Mouse (Mus musculus) urinary bladder, postnatal 0 days (tissue): ENCODE data around the gene Olfr464. TPM values are rescaled to one million over a fixed set of nuclear protein-coding genes. Genes with fewer than 3 reads are reported as not detected.

Experiments used
- polyA plus RNA-seq: library from polyadenylated mRNA; unstranded; fragments of >200 nt; fragmentation: Nextera tagmentation; extraction: Ambion mirVana; gene quantifications from 2 replicates; pipeline ENCODE4 v1.2.1, GENCODE M21; 2015

Olfr464 gene
- not detected in 2 replicates for polyA plus RNA-seq

DNA sequence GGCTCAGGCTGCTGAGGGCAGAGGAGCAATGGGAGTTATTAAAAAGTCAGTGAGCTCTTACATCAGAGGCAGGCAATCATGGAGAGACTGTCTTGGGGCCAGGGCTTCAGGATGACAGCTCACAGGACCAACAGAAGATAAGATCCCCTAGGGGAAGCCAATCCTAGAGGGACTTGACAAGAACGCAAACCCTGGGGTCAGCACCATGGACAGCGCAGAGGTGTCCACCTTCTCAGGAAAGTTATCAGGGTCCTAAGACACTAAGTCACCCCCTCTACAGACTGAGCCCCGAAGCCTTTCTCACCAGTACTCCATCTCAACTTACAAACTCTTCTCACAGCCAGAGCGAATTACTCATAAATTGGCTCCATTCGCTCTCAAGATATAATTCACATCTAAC, at the start of gene Olfr464:
Gene Olfr464 (minus strand): TSS at position 2 of the 400 bp plus-strand sequence.

DNA sequence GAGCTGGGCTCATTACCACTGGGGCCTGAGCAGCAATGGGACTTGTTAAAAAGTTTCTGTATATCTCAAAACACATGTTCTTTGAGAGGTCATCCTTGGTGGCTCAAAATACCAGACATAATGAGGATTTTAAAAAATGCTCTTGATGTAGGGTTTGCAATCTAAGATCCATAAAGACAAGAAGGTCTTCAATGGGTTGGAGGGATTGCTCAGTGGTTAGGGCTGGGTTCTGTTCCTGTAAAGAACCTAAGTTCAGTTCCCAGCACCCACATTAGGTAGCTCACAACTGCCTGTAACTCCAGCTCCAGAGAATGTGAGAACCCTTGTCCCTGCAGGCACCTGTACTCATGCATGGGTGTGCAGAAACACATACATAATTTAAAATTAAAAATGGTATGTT, 23.5 kb downstream of the Olfr464 start, which contains the start of gene Olfr463:
Gene Olfr463 (minus strand): TSS at position 101 of the 400 bp plus-strand sequence.

DNA sequence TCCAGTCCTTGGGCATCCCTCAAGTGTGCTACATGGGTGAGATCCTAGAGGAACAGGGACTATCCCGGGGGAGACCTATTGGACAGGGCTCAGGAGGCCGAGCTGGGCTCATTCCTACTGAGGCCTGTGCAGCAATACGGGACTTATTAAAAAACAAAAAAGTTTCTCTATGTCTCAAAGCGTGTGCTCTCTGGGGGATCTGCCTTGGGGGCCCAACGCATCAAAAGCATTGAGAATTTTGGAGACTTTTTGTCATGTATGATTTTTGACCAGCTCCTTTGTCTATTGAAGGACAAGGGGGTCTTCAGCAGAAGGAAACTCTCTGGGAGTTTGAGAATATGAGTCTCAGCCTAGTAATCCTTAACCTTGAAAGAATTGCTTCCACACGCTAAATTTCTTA, 28.6 kb downstream of the Olfr464 start, which contains the start of gene Olfr462:
Gene Olfr462 (minus strand): TSS at position 101 of the 400 bp plus-strand sequence.

DNA sequence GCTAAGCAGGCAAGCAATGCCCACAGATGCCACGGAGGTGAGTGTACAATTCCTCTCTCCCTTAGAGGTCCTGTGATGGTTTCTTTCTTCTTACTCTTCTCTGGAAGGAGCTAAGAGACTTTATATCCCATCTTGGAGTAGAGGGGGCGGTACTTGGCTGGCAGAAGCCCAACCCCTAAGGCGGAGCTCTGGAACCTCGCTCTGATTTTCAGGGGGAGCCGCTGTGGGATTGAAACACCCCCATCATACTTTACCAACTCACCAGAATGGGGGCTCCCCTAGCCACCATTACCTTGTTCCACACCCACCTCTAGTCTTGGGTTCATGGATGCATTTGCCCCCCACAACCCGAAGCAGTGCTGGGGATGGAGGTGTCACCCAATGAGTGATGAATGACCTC, 45.3 kb downstream of the Olfr464 start, which contains the start of gene Epx:
Gene Epx (minus strand): TSS at position 101 of the 400 bp plus-strand sequence.

Other genes starting within 250 kb of the Olfr464 start
- gene Supt4a, start 183.4 kb downstream of the Olfr464 start, polyA plus RNA-seq: 81.5 and 98.9 TPM in 2 replicates
- 0.45 and 0.86 TPM in 2 replicates for gene Tspoap1, start 160.4 kb downstream of the Olfr464 start, polyA plus RNA-seq
- 1.2 and 1.8 TPM in 2 replicates for gene Mpo, start 127.4 kb downstream of the Olfr464 start, polyA plus RNA-seq
- not detected in 2 replicates for gene Lpo, start 92.7 kb downstream of the Olfr464 start, polyA plus RNA-seq
- gene Mks1, start 67.8 kb downstream of the Olfr464 start, polyA plus RNA-seq: 4.1 and 5.7 TPM in 2 replicates
- gene Epx, start 45.4 kb downstream of the Olfr464 start, polyA plus RNA-seq: 0.45 and 0.66 TPM in 2 replicates
- not detected in 2 replicates for gene Olfr462, start 28.7 kb downstream of the Olfr464 start, polyA plus RNA-seq
- not detected in 2 replicates for gene Olfr463, start 23.6 kb downstream of the Olfr464 start, polyA plus RNA-seq
- 15.8 and 17.7 TPM in 2 replicates for gene Dynll2, start 66.6 kb upstream of the Olfr464 start, polyA plus RNA-seq
- gene Srsf1, start 126.4 kb upstream of the Olfr464 start, polyA plus RNA-seq: 87.6 and 103 TPM in 2 replicates
- 22.1 and 25.2 TPM in 2 replicates for gene Vezf1, start 147.3 kb upstream of the Olfr464 start, polyA plus RNA-seq
- 26.6 and 35.0 TPM in 2 replicates for gene Cuedc1, start 177.1 kb upstream of the Olfr464 start, polyA plus RNA-seq